Mouse (Mus musculus) myocyte (in vitro differentiated cells): ENCODE results near the gene Rabac1.

Source experiments
- CEBPB ChIP-seq: IDR thresholded peaks from 2 replicates; pipeline ENCODE4 v1.6.1; 2011; ENCODE audit warnings: mild to moderate bottlenecking, moderate library complexity; ENCODE audit not compliant: poor library complexity, insufficient read depth, severe bottlenecking
- E2F4 ChIP-seq: IDR thresholded peaks from one replicate; pipeline ENCODE4 v1.6.1; 2011; ENCODE audit warnings: mild to moderate bottlenecking, control low read depth, moderate library complexity; ENCODE audit not compliant: insufficient read depth
- MAX ChIP-seq: IDR thresholded peaks from one replicate; pipeline ENCODE4 v1.6.1; 2011; ENCODE audit warnings: low read depth, mild to moderate bottlenecking, control low read depth
- MYOD1 ChIP-seq, 3 experiments: IDR thresholded peaks; one replicate each; pipeline ENCODE4 v1.6.1; 2011; ENCODE audit warnings: control low read depth in 2 of 3, low read depth in 2 of 3, mild to moderate bottlenecking in 2 of 3, moderate library complexity in 1 of 3; ENCODE audit not compliant: insufficient read length in 2 of 3, control insufficient read depth in 1 of 3
- POLR2A ChIP-seq: IDR thresholded peaks from one replicate; pipeline ENCODE4 v1.6.1; 2011; ENCODE audit warnings: low read depth, mild to moderate bottlenecking, control low read depth, moderate library complexity; ENCODE audit not compliant: insufficient read length
- POLR2AphosphoS2 ChIP-seq: IDR thresholded peaks from one replicate; pipeline ENCODE4 v1.6.1; 2011; ENCODE audit warnings: low read depth, control low read depth; ENCODE audit not compliant: insufficient read length
- TCF12 ChIP-seq: IDR thresholded peaks from one replicate; pipeline ENCODE4 v1.6.1; 2011; ENCODE audit warnings: mild to moderate bottlenecking, control low read depth; ENCODE audit not compliant: poor library complexity, insufficient read depth, severe bottlenecking
- TCF3 ChIP-seq: IDR thresholded peaks from one replicate; pipeline ENCODE4 v1.6.1; 2011; ENCODE audit warnings: low read depth, control low read depth; ENCODE audit not compliant: insufficient read length

- TF ChIP-seq POLR2A, result no peak
- TF ChIP-seq E2F4, result no peak
- no peak for TF ChIP-seq TCF12
- TF ChIP-seq MAX, result no peak
- no peak for TF ChIP-seq POLR2AphosphoS2
- TF ChIP-seq CEBPB, result no peak
- no peak for TF ChIP-seq MYOD1 (IDR thresholded peaks at IDR 0.05; ENCODE audit: control insufficient read depth in 1 of 3, insufficient read length in 2 of 3, low read depth in 2 of 3)
- TF ChIP-seq TCF3, result no peak
Observed at GRCm38 (mm10) chr7:24973902-24974301, 1.3 kb upstream of the Rabac1 start.
